ENCODE assay signal across 25 mouse cellular contexts in the genomic region with DNA sequence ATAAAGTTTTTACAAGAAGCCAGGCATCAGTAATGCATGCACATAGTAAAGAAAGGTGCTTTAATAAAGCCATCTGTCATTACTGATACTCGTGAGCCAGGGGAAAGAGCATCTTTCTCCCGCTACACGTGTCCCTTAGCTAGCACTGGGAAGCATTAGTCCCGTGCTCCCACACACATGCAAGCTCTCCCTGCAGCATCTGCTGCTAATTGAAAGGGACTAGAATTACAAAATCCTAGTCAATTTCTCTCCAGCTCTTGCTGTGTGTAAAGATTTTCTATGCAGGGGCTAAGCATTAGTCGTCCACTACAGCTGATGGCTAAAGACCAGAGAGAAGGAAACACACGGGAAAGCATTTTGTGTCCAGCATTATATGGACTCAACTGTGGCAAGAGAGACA.
A peak's percentile ranks its signal among the peaks of the same experiment; 100 is the strongest.
DNase-seq lines count a peak whose midpoint lies in the region; ATAC-seq and TF ChIP-seq lines count a peak whose summit lies in the region.
"Had no signal": no experiment of that assay in that cellular context is flagged by ENCODE, and none has a peak within 500 bp of the region (broad histone marks: within the 10 kb centered on the region; RNA-seq: fewer than 3 reads in every experiment).

No protein-coding gene starts in this region.

- H3K4me2 ChIP-seq in forebrain, embryonic 14.5 days (ENCODE audit: low read length): no peak overlapping the region
- no peak overlapping the region for H3K4me2 ChIP-seq in forebrain, postnatal 0 days (ENCODE audit: low read depth)
- no peak overlapping the region for H3K4me2 ChIP-seq in midbrain, postnatal 0 days (ENCODE audit: low read depth, low read length, poor library complexity, severe bottlenecking)
- H3K4me2 ChIP-seq in midbrain, embryonic 16.5 days (ENCODE audit: low read length): no peak overlapping the region
- H3K4me2 ChIP-seq: embryonic facial prominence, embryonic 13.5 days; forebrain, embryonic 15.5 days; heart, embryonic 13.5 days; hindbrain, embryonic 15.5 days had no signal

- no peak overlapping the region for H3K4me3 ChIP-seq in forebrain, embryonic 14.5 days (ENCODE audit: low read depth, low read length)
- H3K4me3 ChIP-seq in forebrain, postnatal 0 days (ENCODE audit: low read depth, low read length): no peak overlapping the region
- no peak overlapping the region for H3K4me3 ChIP-seq in layer of hippocampus, adult 2 months
- H3K4me3 ChIP-seq in midbrain, postnatal 0 days (ENCODE audit: low read depth, low read length): no peak overlapping the region
- no peak overlapping the region for H3K4me3 ChIP-seq in midbrain, embryonic 16.5 days (ENCODE audit: low read depth, low read length)
- H3K4me3 ChIP-seq: embryonic facial prominence, embryonic 13.5 days; erythroblast, embryonic 14.5 days; forebrain, embryonic 15.5 days; heart, adult 2 months; heart, embryonic 10.5 days; heart, embryonic 13.5 days; hindbrain, embryonic 15.5 days had no signal

- no peaks in the 10 kb centered on the region for H3K27me3 ChIP-seq in forebrain, embryonic 14.5 days (replicated peaks; ENCODE audit: control insufficient read depth, insufficient read depth, low read length)
- no peaks in the 10 kb centered on the region for H3K27me3 ChIP-seq in forebrain, postnatal 0 days (ENCODE audit: insufficient read depth, low read length)
- no peaks in the 10 kb centered on the region for H3K27me3 ChIP-seq in midbrain, postnatal 0 days (ENCODE audit: insufficient read depth, low read length)
- H3K27me3 ChIP-seq in midbrain, embryonic 16.5 days (ENCODE audit: control insufficient read depth, insufficient read depth, low read depth, low read length): no peaks in the 10 kb centered on the region
- H3K27me3 ChIP-seq: embryonic facial prominence, embryonic 13.5 days; forebrain, embryonic 15.5 days; heart, embryonic 13.5 days; hindbrain, embryonic 15.5 days had no signal

- no peaks in the 10 kb centered on the region for H3K9me3 ChIP-seq in forebrain, embryonic 14.5 days (replicated peaks; ENCODE audit: control insufficient read depth, low read length)
- no peaks in the 10 kb centered on the region for H3K9me3 ChIP-seq in forebrain, postnatal 0 days (ENCODE audit: low read length)
- H3K9me3 ChIP-seq in midbrain, postnatal 0 days (ENCODE audit: low read length): no peaks in the 10 kb centered on the region
- no peaks in the 10 kb centered on the region for H3K9me3 ChIP-seq in midbrain, embryonic 16.5 days (replicated peaks; ENCODE audit: control insufficient read depth, low read length, poor library complexity, severe bottlenecking)
- H3K9me3 ChIP-seq: embryonic facial prominence, embryonic 13.5 days; forebrain, embryonic 15.5 days; heart, embryonic 10.5 days; heart, embryonic 13.5 days; hindbrain, embryonic 15.5 days had no signal

- no peak overlapping the region for H3K9ac ChIP-seq in forebrain, embryonic 14.5 days (ENCODE audit: low read length)
- no peak overlapping the region for H3K9ac ChIP-seq in forebrain, postnatal 0 days
- no peak overlapping the region for H3K9ac ChIP-seq in midbrain, postnatal 0 days (replicated peaks; ENCODE audit: low read length, poor library complexity, severe bottlenecking)
- no peak overlapping the region for H3K9ac ChIP-seq in midbrain, embryonic 16.5 days (ENCODE audit: low read depth, low read length)
- H3K9ac ChIP-seq: embryonic facial prominence, embryonic 13.5 days; forebrain, embryonic 15.5 days; heart, embryonic 13.5 days; hindbrain, embryonic 15.5 days had no signal

- no peaks in the 10 kb centered on the region for H3K36me3 ChIP-seq in forebrain, embryonic 14.5 days (ENCODE audit: control insufficient read depth, insufficient read depth, low read length)
- H3K36me3 ChIP-seq in forebrain, postnatal 0 days (ENCODE audit: insufficient read depth): peaks cover 3% of the 10 kb centered on the region; the same call in 1 of the 2 replicates
- H3K36me3 ChIP-seq in midbrain, postnatal 0 days (ENCODE audit: insufficient read depth, low read length): no peaks in the 10 kb centered on the region; the same call in 1 of the 2 replicates
- H3K36me3 ChIP-seq in midbrain, embryonic 16.5 days (ENCODE audit: control insufficient read depth, insufficient read depth, low read length): peaks cover 2% of the 10 kb centered on the region; the same call in 1 of the 2 replicates
- H3K36me3 ChIP-seq: forebrain, embryonic 15.5 days; heart, embryonic 10.5 days; hindbrain, embryonic 15.5 days had no signal

- 68% methylated on average over 6 of the region's 6 CpGs for WGBS in forebrain, embryonic 14.5 days
- 49% methylated on average over 6 of the region's 6 CpGs for WGBS in forebrain, postnatal 0 days
- WGBS in midbrain, postnatal 0 days: 49% methylated on average over 6 of the region's 6 CpGs
- WGBS in midbrain, embryonic 16.5 days: 28% methylated on average over 6 of the region's 6 CpGs

- no peak for ATAC-seq in forebrain, embryonic 14.5 days
- ATAC-seq in forebrain, postnatal 0 days: no peak
- ATAC-seq in midbrain, postnatal 0 days (ENCODE audit: low FRiP score): no peak
- no peak for ATAC-seq in midbrain, embryonic 16.5 days
- ATAC-seq: CD4-positive, CD25-positive, alpha-beta regulatory T cell, adult 4 months; forebrain, embryonic 15.5 days; intestine, embryonic 16.5 days had no signal

- no peak overlapping the region for H3K27ac ChIP-seq in forebrain, embryonic 14.5 days (ENCODE audit: low read depth, low read length)
- no peak overlapping the region for H3K27ac ChIP-seq in forebrain, postnatal 0 days (ENCODE audit: low read depth, low read length)
- H3K27ac ChIP-seq in layer of hippocampus, adult 2 months: peak overlapping the region; percentile 82
- H3K27ac ChIP-seq in midbrain, postnatal 0 days (ENCODE audit: low read depth, low read length): no peak overlapping the region
- no peak overlapping the region for H3K27ac ChIP-seq in midbrain, embryonic 16.5 days (ENCODE audit: low read length)
- H3K27ac ChIP-seq: embryonic facial prominence, embryonic 13.5 days; forebrain, embryonic 15.5 days; heart, adult 2 months; heart, embryonic 10.5 days; heart, embryonic 13.5 days; hindbrain, embryonic 15.5 days had no signal

- DNase-seq in forebrain, embryonic 14.5 days (ENCODE audit: low spot score): peak; percentile 35
- DNase-seq in forebrain, postnatal 0 days: no peak
- DNase-seq in layer of hippocampus, adult 2 months (ENCODE audit: low spot score in 2 of 2): peak; percentile 28 to 33
- no peak for DNase-seq in layer of hippocampus, adult 9-10 months (ENCODE audit: low spot score)
- DNase-seq in midbrain, postnatal 0 days (ENCODE audit: low spot score): peak; percentile 32
- DNase-seq in kidney, adult 8-10 months: no peak
- DNase-seq: adrenal gland, adult 2 months; adrenal gland, postnatal 14 days; cerebellum, adult 18-20 months; cerebellum, adult 9-10 months; cerebellum, postnatal 14 days; gastrocnemius, postnatal 10 days; gastrocnemius, postnatal 36 days; heart, adult 2 months; heart, postnatal 14 days; heart, postnatal 4 days had no signal

- no peak for TF ChIP-seq CTCF in forebrain, postnatal 0 days (IDR thresholded peaks at IDR 0.05; ENCODE audit: low read depth)
- no peak for TF ChIP-seq CTCF in layer of hippocampus, adult 2 months (conservative IDR thresholded peaks at IDR 0.05)
- TF ChIP-seq CTCF in midbrain, postnatal 0 days (IDR thresholded peaks at IDR 0.05): no peak

- no peaks in the 10 kb centered on the region for H3K4me1 ChIP-seq in forebrain, embryonic 14.5 days (ENCODE audit: control insufficient read depth, insufficient read depth, low read length)
- no peaks in the 10 kb centered on the region for H3K4me1 ChIP-seq in forebrain, postnatal 0 days (ENCODE audit: insufficient read depth)
- H3K4me1 ChIP-seq in midbrain, postnatal 0 days (ENCODE audit: insufficient read depth, low read length): 0 out of 2 replicates have a peak, but pooled peaks cover 3% of the 10 kb centered on the region
- H3K4me1 ChIP-seq in midbrain, embryonic 16.5 days (ENCODE audit: control insufficient read depth, insufficient read depth, low read length): peaks cover 8% of the 10 kb centered on the region
- H3K4me1 ChIP-seq: heart, embryonic 10.5 days; heart, embryonic 13.5 days; hindbrain, embryonic 15.5 days had no signal

Comparison
In these comparisons a context has a peak if more than half of its experiments do, and no peak if none do; other contexts are left out.
1. DNase-seq: peak in forebrain, embryonic 14.5 days (single experiment), layer of hippocampus, adult 2 months (2 of 2) and midbrain, postnatal 0 days (single experiment); none in forebrain, postnatal 0 days (single experiment), layer of hippocampus, adult 9-10 months (single experiment) and kidney, adult 8-10 months (0 of 2).